Mouse (Mus musculus) bone marrow, adult 2 months (tissue): ENCODE measurements around the gene Zfp663.

Experiments
- CTCF ChIP-seq: fragments of 200-500 bp; IDR thresholded peaks from 2 replicates; pipeline ENCODE4 v1.5.1; 2011; ENCODE audit warnings: low read length, control low read depth; ENCODE audit not compliant: control insufficient read depth, insufficient read depth
- POLR2A ChIP-seq: fragments of 200-500 bp; IDR thresholded peaks from 2 replicates; pipeline ENCODE4 v1.6.1; 2011; ENCODE audit warnings: low read depth, mild to moderate bottlenecking, control low read depth, low read length, borderline replicate concordance; ENCODE audit not compliant: control insufficient read depth

DNA sequence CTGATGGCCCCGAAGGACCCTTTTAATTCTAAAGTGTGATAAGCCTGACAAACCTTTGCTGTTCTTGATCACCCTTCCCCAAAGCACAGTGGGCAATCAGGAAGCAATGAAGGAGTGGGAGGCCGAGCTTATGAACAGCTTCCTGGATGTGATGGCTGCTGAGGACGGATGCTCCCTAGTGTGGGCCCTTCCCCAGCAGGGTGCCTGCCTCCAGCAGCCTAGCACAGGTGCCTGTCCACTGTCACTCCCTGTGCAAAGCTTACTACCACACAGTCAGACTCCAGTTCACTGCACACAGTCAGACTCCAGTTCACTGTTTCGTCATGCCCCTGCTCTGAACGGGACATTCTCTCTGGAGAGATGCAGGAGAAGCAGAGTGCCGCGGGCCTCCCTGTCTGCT is 56.1 kb downstream of the Zfp663 start:
- TF ChIP-seq CTCF (no peak), POLR2A (no peak)
